In genomic region chr14:76077088-76077491, GRCm38 (mm10) we compare ENCODE assay signal across 9 mouse cellular contexts. TPM values are rescaled to one million over a fixed set of nuclear protein-coding genes. Genes with fewer than 3 reads are reported as not detected.
DNase-seq lines count a peak whose midpoint lies in the region; ATAC-seq lines count a peak whose summit lies in the region.
"Had no signal": no experiment of that assay in that cellular context is flagged by ENCODE, and none has a peak within 500 bp of the region (broad histone marks: within the 10 kb centered on the region; RNA-seq: fewer than 3 reads in every experiment).

No protein-coding gene starts in this region.

- H3K9me3 ChIP-seq in kidney, embryonic 15.5 days (replicated peaks) = no peaks in the 10 kb centered on the region
- H3K9me3 ChIP-seq in embryonic facial prominence, embryonic 15.5 days (replicated peaks) = no peaks in the 10 kb centered on the region
- no peaks in the 10 kb centered on the region for H3K9me3 ChIP-seq in hindbrain, embryonic 11.5 days (ENCODE audit: control insufficient read depth, low read length)
- no peaks in the 10 kb centered on the region for H3K9me3 ChIP-seq in midbrain, embryonic 14.5 days (ENCODE audit: control insufficient read depth, low read length)

- 46% methylated on average over 9 of the region's 9 CpGs for WGBS in kidney, embryonic 15.5 days
- WGBS in embryonic facial prominence, embryonic 15.5 days = 49% methylated on average over 9 of the region's 9 CpGs
- WGBS in hindbrain, embryonic 11.5 days = 55% methylated on average over 9 of the region's 9 CpGs
- WGBS in midbrain, embryonic 14.5 days = 46% methylated on average over 9 of the region's 9 CpGs

- no peaks in the 10 kb centered on the region for H3K27me3 ChIP-seq in kidney, embryonic 15.5 days
- H3K27me3 ChIP-seq in embryonic facial prominence, embryonic 15.5 days = no peaks in the 10 kb centered on the region; the same call in 1 of the 2 replicates
- no peaks in the 10 kb centered on the region for H3K27me3 ChIP-seq in hindbrain, embryonic 11.5 days (ENCODE audit: control insufficient read depth, insufficient read depth, low read length)
- H3K27me3 ChIP-seq in midbrain, embryonic 14.5 days (ENCODE audit: control insufficient read depth, insufficient read depth, low read length) = no peaks in the 10 kb centered on the region

- no peak overlapping the region for H3K4me3 ChIP-seq in kidney, embryonic 15.5 days (replicated peaks)
- no peak overlapping the region for H3K4me3 ChIP-seq in embryonic facial prominence, embryonic 15.5 days (replicated peaks)
- H3K4me3 ChIP-seq in hindbrain, embryonic 11.5 days (ENCODE audit: low read depth, low read length) = no peak overlapping the region
- no peak overlapping the region for H3K4me3 ChIP-seq in midbrain, embryonic 14.5 days (replicated peaks; ENCODE audit: low read depth, low read length)
- H3K4me3 ChIP-seq: myocyte had no signal

- ATAC-seq in kidney, embryonic 15.5 days (replicated peaks; ENCODE audit: low FRiP score) = no peak
- 0 out of 2 replicates have a peak, but pooled peaks have one; percentile 51 for ATAC-seq in embryonic facial prominence, embryonic 15.5 days (ENCODE audit: insufficient number of reproducible peaks, low FRiP score, low TSS enrichment, low read depth)
- ATAC-seq in hindbrain, embryonic 11.5 days (ENCODE audit: low FRiP score) = 0 out of 2 replicates have a peak, but pooled peaks have one; percentile 22
- ATAC-seq in midbrain, embryonic 14.5 days (ENCODE audit: low FRiP score, low TSS enrichment) = peak; percentile 68; the same call in 1 of the 2 replicates

- no peak overlapping the region for H3K9ac ChIP-seq in kidney, embryonic 15.5 days
- no peak overlapping the region for H3K9ac ChIP-seq in embryonic facial prominence, embryonic 15.5 days
- no peak overlapping the region for H3K9ac ChIP-seq in hindbrain, embryonic 11.5 days (ENCODE audit: low read depth, low read length)
- H3K9ac ChIP-seq in midbrain, embryonic 14.5 days (replicated peaks; ENCODE audit: low read length) = no peak overlapping the region; the same call in 1 of the 2 replicates

- no peaks in the 10 kb centered on the region for H3K36me3 ChIP-seq in kidney, embryonic 15.5 days
- H3K36me3 ChIP-seq in embryonic facial prominence, embryonic 15.5 days = no peaks in the 10 kb centered on the region
- H3K36me3 ChIP-seq in hindbrain, embryonic 11.5 days (ENCODE audit: control insufficient read depth, insufficient read depth, low read length) = no peaks in the 10 kb centered on the region
- H3K36me3 ChIP-seq in midbrain, embryonic 14.5 days (ENCODE audit: control insufficient read depth, insufficient read depth, low read length) = no peaks in the 10 kb centered on the region

- no peaks in the 10 kb centered on the region for H3K4me1 ChIP-seq in kidney, embryonic 15.5 days
- no peaks in the 10 kb centered on the region for H3K4me1 ChIP-seq in embryonic facial prominence, embryonic 15.5 days
- no peaks in the 10 kb centered on the region for H3K4me1 ChIP-seq in hindbrain, embryonic 11.5 days (replicated peaks; ENCODE audit: control insufficient read depth, insufficient read depth, low read length)
- H3K4me1 ChIP-seq in midbrain, embryonic 14.5 days (ENCODE audit: control insufficient read depth, insufficient read depth, low read length) = peaks cover 9% of the 10 kb centered on the region

- peak; percentile 6 for DNase-seq in kidney, adult 11 months
- DNase-seq in adrenal gland, postnatal 10 days = peak; percentile 63
- DNase-seq in hindbrain, embryonic 11.5 days (ENCODE audit: low spot score) = peak; percentile 66
- DNase-seq in left cerebral cortex, adult 18-20 months (ENCODE audit: low spot score in 2 of 2) = peak; percentile 53 to 68
- DNase-seq in midbrain, embryonic 14.5 days = peak; percentile 91
- peak; percentile 14 for DNase-seq in thymus, postnatal 25 days

- H3K4me2 ChIP-seq in kidney, embryonic 15.5 days = no peak overlapping the region
- H3K4me2 ChIP-seq in embryonic facial prominence, embryonic 15.5 days (replicated peaks) = no peak overlapping the region
- no peak overlapping the region for H3K4me2 ChIP-seq in hindbrain, embryonic 11.5 days (replicated peaks; ENCODE audit: low read depth, low read length)
- peak overlapping the region; percentile 26 for H3K4me2 ChIP-seq in midbrain, embryonic 14.5 days (ENCODE audit: low read length)

- H3K27ac ChIP-seq in kidney, embryonic 15.5 days = no peak overlapping the region
- H3K27ac ChIP-seq in embryonic facial prominence, embryonic 15.5 days (replicated peaks) = no peak overlapping the region
- H3K27ac ChIP-seq in hindbrain, embryonic 11.5 days (ENCODE audit: low read depth, low read length) = no peak overlapping the region
- peak overlapping the region; percentile 74 for H3K27ac ChIP-seq in midbrain, embryonic 14.5 days (replicated peaks; ENCODE audit: low read depth, low read length)

RNA-seq across cellular contexts. Expression of gene Gpalpp1, which starts 33.5 kb away (rescaled TPM):
- 12.7 and 14.3 TPM in 2 replicates for polyA plus RNA-seq in kidney, embryonic 15.5 days (2015; fragmentation: Nextera tagmentation; extraction: Ambion mirVana)
- 10 to 100 TPM; 16.3 to 16.7 TPM for total RNA-seq in adrenal gland, postnatal 10 days (2021)
- polyA plus RNA-seq in embryonic facial prominence, embryonic 15.5 days (2015; fragmentation: Nextera tagmentation; extraction: Ambion mirVana) = 11.9 and 12.7 TPM in 2 replicates
- polyA plus RNA-seq in hindbrain, embryonic 11.5 days (2014; fragmentation: Nextera tagmentation; extraction: Ambion mirVana) = 15.1 and 20.4 TPM in 2 replicates
- 10 to 100 TPM; 23.4 to 23.9 TPM for total RNA-seq in left cerebral cortex, adult 18-20 months (2021)
- polyA plus RNA-seq in midbrain, embryonic 14.5 days (2014; fragmentation: Nextera tagmentation; extraction: Ambion mirVana) = 10.3 and 16.2 TPM in 2 replicates

RNA-seq across cellular contexts. Expression of gene Nufip1, which starts 33.6 kb away (rescaled TPM):
- 17.5 TPM in 2 replicates for polyA plus RNA-seq in kidney, embryonic 15.5 days (2015; fragmentation: Nextera tagmentation; extraction: Ambion mirVana)
- total RNA-seq in adrenal gland, postnatal 10 days (2021) = 1 to 10 TPM; 7.2 to 7.6 TPM
- 13.1 TPM in 2 replicates for polyA plus RNA-seq in embryonic facial prominence, embryonic 15.5 days (2015; fragmentation: Nextera tagmentation; extraction: Ambion mirVana)
- 17.1 and 18.4 TPM in 2 replicates for polyA plus RNA-seq in hindbrain, embryonic 11.5 days (2014; fragmentation: Nextera tagmentation; extraction: Ambion mirVana)
- total RNA-seq in left cerebral cortex, adult 18-20 months (2021) = 1 to 10 TPM; 8.1 to 9.2 TPM
- polyA plus RNA-seq in midbrain, embryonic 14.5 days (2014; fragmentation: Nextera tagmentation; extraction: Ambion mirVana) = 12.3 and 14.2 TPM in 2 replicates

Comparison
In these comparisons a context has a peak if more than half of its experiments do, and no peak if none do; other contexts are left out.
1. DNase-seq: peak in every context shown above with its lines; median percentile 91 in midbrain, embryonic 14.5 days; 66 in hindbrain, embryonic 11.5 days; 63 in adrenal gland, postnatal 10 days; 60 in left cerebral cortex, adult 18-20 months; 14 in thymus, postnatal 25 days; 6 in kidney, adult 11 months.